Mouse (Mus musculus) limb, embryonic 15.5 days (tissue): ENCODE measurements around the gene Acod1. TPM values are rescaled to one million over a fixed set of nuclear protein-coding genes. Genes with fewer than 3 reads are reported as not detected.

Source experiments
- ATAC-seq: fragments of 200-750 bp; cut with Nextera tagmentation; 2 replicates; pipeline ENCODE4 v1.8.0; 2017; ENCODE audit warnings: low read depth, moderate TSS enrichment; ENCODE audit not compliant: insufficient number of reproducible peaks, low FRiP score, low TSS enrichment
- H3K27ac ChIP-seq: fragments of 300-500 bp; sonication (generic); 2 replicates; pipeline ENCODE4 v1.5.1; 2015; ENCODE audit warnings: moderate library complexity, mild to moderate bottlenecking, inconsistent platforms
- H3K27me3 ChIP-seq: fragments of 300-500 bp; sonication (generic); 2 replicates; pipeline ENCODE4 v1.6.1; 2015; ENCODE audit warnings: inconsistent platforms
- H3K36me3 ChIP-seq: fragments of 300-500 bp; sonication (generic); 2 replicates; pipeline ENCODE4 v1.6.1; 2015; ENCODE audit warnings: inconsistent platforms
- H3K4me1 ChIP-seq: fragments of 300-500 bp; sonication (generic); 2 replicates; pipeline ENCODE4 v1.6.1; 2015; ENCODE audit warnings: inconsistent platforms
- H3K4me2 ChIP-seq: fragments of 300-500 bp; sonication (generic); 2 replicates; pipeline ENCODE4 v1.6.1; 2015; ENCODE audit warnings: mild to moderate bottlenecking, inconsistent platforms
- H3K4me3 ChIP-seq: fragments of 300-500 bp; sonication (generic); 2 replicates; pipeline ENCODE4 v1.5.1; 2015; ENCODE audit warnings: mild to moderate bottlenecking, inconsistent platforms
- H3K9ac ChIP-seq: fragments of 300-500 bp; sonication (generic); 2 replicates; pipeline ENCODE4 v1.6.1; 2015; ENCODE audit warnings: inconsistent platforms
- H3K9me3 ChIP-seq: fragments of 300-500 bp; sonication (generic); 2 replicates; pipeline ENCODE4 v1.6.1; 2016; ENCODE audit warnings: inconsistent platforms
- WGBS: fragments of 180-500 bp; shearing (Covaris S2); methylation state at CpG from one replicate; pipeline ENCODE4 v1.1.7; 2015; 5-methylcytosine and 5-hydroxymethylcytosine counted together
- polyA plus RNA-seq: library from polyadenylated mRNA; unstranded; fragments of >200 nt; fragmentation: Nextera tagmentation; extraction: Ambion mirVana; gene quantifications from 2 replicates; pipeline ENCODE4 v1.2.1, GENCODE M21; 2015

The Acod1 gene
- polyA plus RNA-seq, 1 experiment from 2014 or later: not detected

- H3K9ac ChIP-seq: no peak overlapping the region
- WGBS: 80% methylated on average over 13 of the region's 13 CpGs
- H3K4me3 ChIP-seq: no peak overlapping the region
- no peaks in the 10 kb centered on the region for H3K36me3 ChIP-seq
- H3K27ac ChIP-seq: no peak overlapping the region
- H3K27me3 ChIP-seq: no peaks in the 10 kb centered on the region
- ATAC-seq: no peak
- no peaks in the 10 kb centered on the region for H3K4me1 ChIP-seq
- H3K4me2 ChIP-seq: no peak overlapping the region
- H3K9me3 ChIP-seq: no peaks in the 10 kb centered on the region
Measured at GRCm38 (mm10) chr14:103054731-103055130, 8.0 kb downstream of the Acod1 start.

GRCm38 (mm10) chr14:103056601-103057000 is 9.8 kb downstream of the Acod1 start:
- no peak for ATAC-seq
- H3K27ac ChIP-seq: no peak overlapping the region
- no peaks in the 10 kb centered on the region for H3K27me3 ChIP-seq
- no peaks in the 10 kb centered on the region for H3K9me3 ChIP-seq
- WGBS: 78% methylated on average over 7 of the region's 7 CpGs
- H3K4me3 ChIP-seq: no peak overlapping the region
- no peak overlapping the region for H3K9ac ChIP-seq
- H3K4me2 ChIP-seq: no peak overlapping the region
- no peaks in the 10 kb centered on the region for H3K4me1 ChIP-seq
- no peaks in the 10 kb centered on the region for H3K36me3 ChIP-seq

- Histone ChIP-seq H3K4me2 (no peak overlapping the region), H3K27ac (no peak overlapping the region), H3K36me3 (no peaks in the 10 kb centered on the region), H3K9ac (no peak overlapping the region), H3K4me3 (no peak overlapping the region), H3K4me1 (no peaks in the 10 kb centered on the region), H3K9me3 (no peaks in the 10 kb centered on the region), H3K27me3 (no peaks in the 10 kb centered on the region)
- WGBS: 58% methylated on average over 1 of the region's 1 CpGs
- no peak for ATAC-seq
Measured at GRCm38 (mm10) chr14:103058998-103059397, 12.2 kb downstream of the Acod1 start.

GRCm38 (mm10) chr14:103059495-103059894 is 12.7 kb downstream of the Acod1 start:
- Histone ChIP-seq H3K27me3 (no peaks in the 10 kb centered on the region), H3K27ac (no peak overlapping the region), H3K4me2 (no peak overlapping the region), H3K36me3 (no peaks in the 10 kb centered on the region), H3K4me1 (no peaks in the 10 kb centered on the region), H3K4me3 (no peak overlapping the region), H3K9me3 (no peaks in the 10 kb centered on the region), H3K9ac (no peak overlapping the region)
- WGBS: 88% methylated on average over 10 of the region's 10 CpGs
- no peak for ATAC-seq

- Histone ChIP-seq H3K9me3 (no peaks in the 10 kb centered on the region), H3K36me3 (no peaks in the 10 kb centered on the region), H3K27ac (no peak overlapping the region), H3K4me1 (peaks cover 7% of the 10 kb centered on the region; the same call in 1 of the 2 replicates), H3K27me3 (no peaks in the 10 kb centered on the region), H3K9ac (no peak overlapping the region), H3K4me2 (no peak overlapping the region), H3K4me3 (no peak overlapping the region)
- WGBS: 15% methylated on average over 10 of the region's 10 CpGs
- no peak for ATAC-seq
Measured at GRCm38 (mm10) chr14:103065294-103066167, 18.8 kb downstream of the Acod1 start.

GRCm38 (mm10) chr14:103069465-103069863 is 22.7 kb downstream of the Acod1 start:
- peak overlapping the region; percentile 71 for H3K4me3 ChIP-seq
- 17% methylated on average over 12 of the region's 12 CpGs for WGBS
- peak overlapping the region; percentile 80 for H3K4me2 ChIP-seq
- H3K9ac ChIP-seq: peak overlapping the region; percentile 66; the same call in 1 of the 2 replicates
- H3K27me3 ChIP-seq: no peaks in the 10 kb centered on the region
- H3K9me3 ChIP-seq: no peaks in the 10 kb centered on the region
- peaks cover 12% of the 10 kb centered on the region for H3K4me1 ChIP-seq
- peaks cover 13% of the 10 kb centered on the region; the same call in 1 of the 2 replicates for H3K36me3 ChIP-seq
- H3K27ac ChIP-seq: peak overlapping the region; percentile 88
- ATAC-seq: peak; percentile 46; the same call in 1 of the 2 replicates

GRCm38 (mm10) chr14:103069864-103070611 is 23.3 kb downstream of the Acod1 start, which contains the start of gene Cln5:
Gene Cln5, plus strand, starts transcription at chr14:103070216.
- Histone ChIP-seq H3K36me3 (peaks cover 19% of the 10 kb centered on the region), H3K9me3 (no peaks in the 10 kb centered on the region), H3K4me2 (peak within 1 kb of the TSS; percentile 80), H3K9ac (peak within 1 kb of the TSS; percentile 66), H3K4me3 (peak within 1 kb of the TSS; percentile 71), H3K27ac (peak within 1 kb of the TSS; percentile 88), H3K4me1 (peaks cover 12% of the 10 kb centered on the region), H3K27me3 (no peaks in the 10 kb centered on the region)
- WGBS: under 1% methylated on average over 65 of the region's 65 CpGs
- peak; percentile 97 for ATAC-seq

GRCm38 (mm10) chr14:103070790-103071189 is 24.0 kb downstream of the Acod1 start:
- peaks cover 9% of the 10 kb centered on the region; the same call in 1 of the 2 replicates for H3K4me1 ChIP-seq
- no peaks in the 10 kb centered on the region for H3K9me3 ChIP-seq
- H3K27ac ChIP-seq: peak overlapping the region; percentile 88
- no peak for ATAC-seq
- H3K9ac ChIP-seq: peak overlapping the region; percentile 66
- H3K4me2 ChIP-seq: peak overlapping the region; percentile 80
- peak overlapping the region; percentile 71 for H3K4me3 ChIP-seq
- WGBS: 3% methylated on average over 10 of the region's 10 CpGs
- H3K36me3 ChIP-seq: peaks cover 23% of the 10 kb centered on the region
- H3K27me3 ChIP-seq: no peaks in the 10 kb centered on the region

- no peak overlapping the region for H3K27ac ChIP-seq
- H3K9ac ChIP-seq: no peak overlapping the region
- H3K4me1 ChIP-seq: peaks cover 9% of the 10 kb centered on the region; the same call in 1 of the 2 replicates
- no peak overlapping the region for H3K4me3 ChIP-seq
- H3K27me3 ChIP-seq: no peaks in the 10 kb centered on the region
- H3K4me2 ChIP-seq: no peak overlapping the region
- ATAC-seq: no peak
- H3K36me3 ChIP-seq: peaks cover 27% of the 10 kb centered on the region
- H3K9me3 ChIP-seq: no peaks in the 10 kb centered on the region
- WGBS: 88% methylated on average over 12 of the region's 12 CpGs
Measured at GRCm38 (mm10) chr14:103071471-103071870, 24.7 kb downstream of the Acod1 start.

GRCm38 (mm10) chr14:103072731-103073130 is 26.0 kb downstream of the Acod1 start:
- Histone ChIP-seq H3K27me3 (no peaks in the 10 kb centered on the region), H3K4me1 (peaks cover 9% of the 10 kb centered on the region; the same call in 1 of the 2 replicates), H3K4me3 (no peak overlapping the region), H3K4me2 (no peak overlapping the region), H3K9ac (no peak overlapping the region), H3K36me3 (peaks cover 36% of the 10 kb centered on the region), H3K9me3 (no peaks in the 10 kb centered on the region), H3K27ac (no peak overlapping the region)
- no peak for ATAC-seq
- 83% methylated on average over 4 of the region's 4 CpGs for WGBS

GRCm38 (mm10) chr14:103073825-103074224 is 27.0 kb downstream of the Acod1 start:
- Histone ChIP-seq H3K4me1 (peaks cover 9% of the 10 kb centered on the region; the same call in 1 of the 2 replicates), H3K36me3 (peaks cover 45% of the 10 kb centered on the region), H3K9me3 (no peaks in the 10 kb centered on the region), H3K27me3 (no peaks in the 10 kb centered on the region), H3K4me2 (no peak overlapping the region), H3K9ac (no peak overlapping the region), H3K27ac (no peak overlapping the region), H3K4me3 (no peak overlapping the region)
- WGBS: 96% methylated on average over 8 of the region's 8 CpGs
- no peak for ATAC-seq

GRCm38 (mm10) chr14:103075166-103075565 is 28.4 kb downstream of the Acod1 start:
- ATAC-seq: no peak
- Histone ChIP-seq H3K27me3 (no peaks in the 10 kb centered on the region), H3K36me3 (peaks cover 50% of the 10 kb centered on the region), H3K9ac (no peak overlapping the region), H3K4me2 (no peak overlapping the region), H3K9me3 (no peaks in the 10 kb centered on the region), H3K4me1 (peaks cover 5% of the 10 kb centered on the region; the same call in 1 of the 2 replicates), H3K27ac (no peak overlapping the region), H3K4me3 (no peak overlapping the region)
- 92% methylated on average over 7 of the region's 7 CpGs for WGBS
